Mouse (Mus musculus): ENCODE results near the gene Frmpd3. TPM values are rescaled to one million over a fixed set of nuclear protein-coding genes. Genes with fewer than 3 reads are reported as not detected.
A peak's percentile ranks its signal among the peaks of the same experiment; 100 is the strongest.
"Not testable (repeated sequence)": the region's sequence is repeated elsewhere in the genome, so short reads cannot be mapped to it uniquely, and the experiment has no call there.

The Frmpd3 gene
- polyA plus RNA-seq (2014; fragmentation: Nextera tagmentation; extraction: Ambion mirVana), result 0.20 and 0.39 TPM in 2 replicates

GRCm38 (mm10) chrX:140341656-140342392 lies at the start of gene Frmpd3:
Frmpd3 (plus strand) TSS chrX:140342263.
- 0 out of 2 replicates have a peak, but pooled peaks have one; percentile 37 for ATAC-seq (ENCODE audit: insufficient number of reproducible peaks, insufficient read depth, low FRiP score, low read depth)
- Histone ChIP-seq H3K9ac (replicated peaks; ENCODE audit: low read depth, low read length) (no peak within 1 kb of the TSS; the same call in 1 of the 2 replicates), H3K9me3 (ENCODE audit: control insufficient read depth, low read depth, low read length) (no peaks in the 10 kb centered on the region), H3K4me3 (ENCODE audit: low read depth, low read length) (peak within 1 kb of the TSS; percentile 22; the same call in 1 of the 2 replicates), H3K27me3 (ENCODE audit: control insufficient read depth, insufficient read depth, low read length) (0 out of 2 replicates have a peak, but pooled peaks cover 3% of the 10 kb centered on the region), H3K4me2 (replicated peaks; ENCODE audit: low read depth, low read length) (peak within 1 kb of the TSS; percentile 50), H3K4me1 (ENCODE audit: control insufficient read depth, insufficient read depth, low read length) (no peaks in the 10 kb centered on the region), H3K27ac (ENCODE audit: low read length) (no peak within 1 kb of the TSS), H3K36me3 (ENCODE audit: control insufficient read depth, insufficient read depth, low read length) (no peaks in the 10 kb centered on the region)
- 22% methylated on average over 23 of the region's 24 CpGs for WGBS

DNA sequence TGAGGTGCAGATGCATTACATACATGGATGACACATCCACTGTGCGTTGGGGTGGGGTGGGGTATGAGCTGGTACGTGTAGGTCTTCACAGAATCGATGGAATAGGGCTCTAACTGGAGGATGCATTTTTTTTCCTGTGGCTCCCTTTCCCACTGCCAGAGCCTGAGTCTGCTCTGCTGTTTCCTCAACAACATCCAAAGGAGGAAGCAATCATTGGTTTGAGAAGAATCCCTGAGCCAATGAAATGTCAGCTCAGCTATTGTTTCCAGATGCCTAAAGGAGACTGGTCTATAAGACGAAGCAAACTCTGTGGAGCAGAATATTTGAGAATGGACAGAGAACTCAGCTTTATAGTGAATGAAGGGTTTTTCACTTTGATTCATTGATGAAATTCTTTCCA lies 38.3 kb upstream of the Frmpd3 start:
- no peaks in the 10 kb centered on the region for H3K9me3 ChIP-seq (ENCODE audit: control insufficient read depth, low read depth, low read length)
- H3K27ac ChIP-seq (ENCODE audit: low read length), result no peak overlapping the region
- H3K36me3 ChIP-seq (ENCODE audit: control insufficient read depth, insufficient read depth, low read length), result no peaks in the 10 kb centered on the region
- no peaks in the 10 kb centered on the region for H3K27me3 ChIP-seq (ENCODE audit: control insufficient read depth, insufficient read depth, low read length)
- H3K4me3 ChIP-seq (ENCODE audit: low read depth, low read length), result no peak overlapping the region
- no peak overlapping the region for H3K4me2 ChIP-seq (replicated peaks; ENCODE audit: low read depth, low read length)
- ATAC-seq (ENCODE audit: insufficient number of reproducible peaks, insufficient read depth, low FRiP score, low read depth), result no peak
- 66% methylated on average over 4 of the region's 4 CpGs for WGBS
- H3K4me1 ChIP-seq (ENCODE audit: control insufficient read depth, insufficient read depth, low read length), result no peaks in the 10 kb centered on the region
- H3K9ac ChIP-seq (replicated peaks; ENCODE audit: low read depth, low read length), result no peak overlapping the region

DNA sequence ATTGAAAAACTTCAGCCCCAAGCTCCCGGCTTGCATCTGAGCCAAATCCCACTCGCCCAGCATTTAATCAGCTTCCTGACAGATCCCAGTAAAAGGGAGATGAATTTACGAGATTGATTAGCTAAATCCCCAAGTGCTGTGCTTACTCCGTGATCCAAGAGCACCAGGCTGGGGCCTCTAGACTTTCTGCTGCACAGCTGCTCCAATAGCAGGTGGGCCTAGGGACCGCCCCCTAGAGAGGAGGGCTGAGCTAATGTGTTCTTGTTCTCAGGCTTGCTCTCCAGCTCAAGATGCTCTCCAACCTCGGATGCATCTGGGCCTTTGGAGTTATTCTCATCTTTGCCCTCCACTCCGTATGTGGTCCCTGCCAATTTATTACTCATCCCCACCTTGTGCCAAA lies 36.4 kb upstream of the Frmpd3 start:
- no peaks in the 10 kb centered on the region for H3K36me3 ChIP-seq (ENCODE audit: control insufficient read depth, insufficient read depth, low read length)
- WGBS, result 57% methylated on average over 7 of the region's 7 CpGs
- H3K4me2 ChIP-seq (replicated peaks; ENCODE audit: low read depth, low read length), result no peak overlapping the region
- no peaks in the 10 kb centered on the region for H3K9me3 ChIP-seq (ENCODE audit: control insufficient read depth, low read depth, low read length)
- H3K9ac ChIP-seq (replicated peaks; ENCODE audit: low read depth, low read length), result no peak overlapping the region
- no peaks in the 10 kb centered on the region for H3K27me3 ChIP-seq (ENCODE audit: control insufficient read depth, insufficient read depth, low read length)
- H3K4me1 ChIP-seq (ENCODE audit: control insufficient read depth, insufficient read depth, low read length), result no peaks in the 10 kb centered on the region
- no peak overlapping the region for H3K27ac ChIP-seq (ENCODE audit: low read length)
- no peak for ATAC-seq (ENCODE audit: insufficient number of reproducible peaks, insufficient read depth, low FRiP score, low read depth)
- no peak overlapping the region for H3K4me3 ChIP-seq (ENCODE audit: low read depth, low read length)

- no peak overlapping the region for H3K9ac ChIP-seq (replicated peaks; ENCODE audit: low read depth, low read length)
- no peaks in the 10 kb centered on the region for H3K36me3 ChIP-seq (ENCODE audit: control insufficient read depth, insufficient read depth, low read length)
- no peaks in the 10 kb centered on the region for H3K4me1 ChIP-seq (ENCODE audit: control insufficient read depth, insufficient read depth, low read length)
- H3K4me3 ChIP-seq (ENCODE audit: low read depth, low read length), result no peak overlapping the region
- no peaks in the 10 kb centered on the region for H3K9me3 ChIP-seq (ENCODE audit: control insufficient read depth, low read depth, low read length)
- no peak overlapping the region for H3K27ac ChIP-seq (ENCODE audit: low read length)
- ATAC-seq (ENCODE audit: insufficient number of reproducible peaks, insufficient read depth, low FRiP score, low read depth), result no peak
- H3K27me3 ChIP-seq (ENCODE audit: control insufficient read depth, insufficient read depth, low read length), result no peaks in the 10 kb centered on the region
- H3K4me2 ChIP-seq (replicated peaks; ENCODE audit: low read depth, low read length), result no peak overlapping the region
- whole genome bisulfite sequencing, result 74% methylated on average over 4 of the region's 4 CpGs
Observed at GRCm38 (mm10) chrX:140317931-140318330, 24.1 kb upstream of the Frmpd3 start.

DNA sequence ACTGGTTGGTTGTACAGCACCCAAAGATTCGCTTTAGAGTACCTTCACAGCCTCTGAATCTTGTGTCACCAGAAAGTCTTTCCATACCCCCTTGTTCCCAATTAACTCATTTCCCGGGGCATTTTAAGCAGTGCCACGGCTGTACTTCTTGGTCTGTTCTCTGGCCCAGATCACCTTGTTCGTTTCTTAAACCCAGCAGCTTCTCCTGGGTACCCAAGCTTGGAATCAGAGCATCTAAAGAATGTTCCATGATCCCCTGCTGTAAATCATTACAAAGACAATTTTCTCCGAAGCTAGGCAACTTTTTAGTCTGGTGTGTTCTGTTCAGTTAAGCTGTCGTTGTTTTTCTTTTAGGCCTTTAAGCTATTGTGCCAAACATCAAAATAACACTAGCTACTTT lies 22.9 kb upstream of the Frmpd3 start:
- Histone ChIP-seq H3K27me3 (ENCODE audit: control insufficient read depth, insufficient read depth, low read length) (no peaks in the 10 kb centered on the region), H3K36me3 (ENCODE audit: control insufficient read depth, insufficient read depth, low read length) (no peaks in the 10 kb centered on the region), H3K9me3 (ENCODE audit: control insufficient read depth, low read depth, low read length) (no peaks in the 10 kb centered on the region), H3K4me2 (replicated peaks; ENCODE audit: low read depth, low read length) (no peak overlapping the region), H3K4me1 (ENCODE audit: control insufficient read depth, insufficient read depth, low read length) (no peaks in the 10 kb centered on the region), H3K4me3 (ENCODE audit: low read depth, low read length) (no peak overlapping the region), H3K27ac (ENCODE audit: low read length) (no peak overlapping the region), H3K9ac (replicated peaks; ENCODE audit: low read depth, low read length) (no peak overlapping the region)
- 84% methylated on average over 6 of the region's 6 CpGs for WGBS
- ATAC-seq (ENCODE audit: insufficient number of reproducible peaks, insufficient read depth, low FRiP score, low read depth), result no peak

GRCm38 (mm10) chrX:140320671-140321070 lies 21.4 kb upstream of the Frmpd3 start:
- not testable (repeated sequence) for H3K4me1 ChIP-seq (ENCODE audit: control insufficient read depth, insufficient read depth, low read length); H3K4me2 ChIP-seq (replicated peaks; ENCODE audit: low read depth, low read length); H3K27me3 ChIP-seq (ENCODE audit: control insufficient read depth, insufficient read depth, low read length); H3K4me3 ChIP-seq (ENCODE audit: low read depth, low read length); H3K27ac ChIP-seq (ENCODE audit: low read length); H3K36me3 ChIP-seq (ENCODE audit: control insufficient read depth, insufficient read depth, low read length); ATAC-seq (ENCODE audit: insufficient number of reproducible peaks, insufficient read depth, low FRiP score, low read depth); H3K9me3 ChIP-seq (ENCODE audit: control insufficient read depth, low read depth, low read length); H3K9ac ChIP-seq (replicated peaks; ENCODE audit: low read depth, low read length)
- 89% methylated on average over 1 of the region's 1 CpGs for WGBS

DNA sequence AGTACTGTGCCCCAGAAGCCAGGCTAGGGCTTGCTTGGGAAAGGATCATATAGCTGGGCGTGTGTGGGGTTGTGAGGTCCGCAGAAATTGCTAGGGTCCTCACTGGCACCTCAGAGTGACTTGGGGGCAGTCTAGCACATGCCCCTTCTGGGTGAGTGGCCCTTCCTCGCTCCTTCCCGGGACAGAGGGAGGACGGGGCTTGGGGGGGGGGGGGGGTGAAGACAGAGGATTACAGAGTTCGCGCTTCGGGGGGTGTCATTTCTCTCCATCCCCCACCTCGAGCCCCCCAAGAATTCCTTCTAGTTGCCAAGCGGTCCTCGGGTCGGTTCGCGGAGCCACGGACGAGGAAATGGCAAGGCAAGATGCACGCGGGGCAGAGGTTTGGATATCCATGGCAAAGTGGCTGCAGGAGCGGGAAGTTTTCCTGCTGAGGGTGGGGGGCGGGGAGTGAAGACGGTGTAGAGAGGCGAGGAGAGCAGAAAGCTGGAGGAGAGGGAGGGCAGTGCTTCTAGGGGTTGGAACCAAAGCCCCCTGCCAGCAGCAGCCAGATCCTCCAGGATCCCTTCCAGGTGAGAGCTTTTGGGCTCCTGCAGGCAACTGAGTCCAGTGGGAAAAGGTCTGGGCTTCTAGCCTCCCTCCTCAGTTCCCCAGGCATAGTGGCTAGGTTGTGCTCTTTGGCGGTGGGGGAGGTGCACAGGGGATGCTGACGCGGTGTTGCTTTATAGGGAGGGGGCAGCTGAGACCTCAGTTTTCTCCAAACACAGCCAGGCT lies 515 bp downstream of the Frmpd3 start:
- no peaks in the 10 kb centered on the region for H3K4me1 ChIP-seq (ENCODE audit: control insufficient read depth, insufficient read depth, low read length)
- H3K27me3 ChIP-seq (ENCODE audit: control insufficient read depth, insufficient read depth, low read length), result 0 out of 2 replicates have a peak, but pooled peaks cover 3% of the 10 kb centered on the region
- no peaks in the 10 kb centered on the region for H3K9me3 ChIP-seq (ENCODE audit: control insufficient read depth, low read depth, low read length)
- ATAC-seq (ENCODE audit: insufficient number of reproducible peaks, insufficient read depth, low FRiP score, low read depth), result no peak
- H3K4me2 ChIP-seq (replicated peaks; ENCODE audit: low read depth, low read length), result peak overlapping the region; percentile 50
- 23% methylated on average over 23 of the region's 25 CpGs for WGBS
- no peak overlapping the region; the same call in 1 of the 2 replicates for H3K9ac ChIP-seq (replicated peaks; ENCODE audit: low read depth, low read length)
- no peaks in the 10 kb centered on the region for H3K36me3 ChIP-seq (ENCODE audit: control insufficient read depth, insufficient read depth, low read length)
- no peak overlapping the region for H3K27ac ChIP-seq (ENCODE audit: low read length)
- peak overlapping the region; percentile 22; the same call in 1 of the 2 replicates for H3K4me3 ChIP-seq (ENCODE audit: low read depth, low read length)

DNA sequence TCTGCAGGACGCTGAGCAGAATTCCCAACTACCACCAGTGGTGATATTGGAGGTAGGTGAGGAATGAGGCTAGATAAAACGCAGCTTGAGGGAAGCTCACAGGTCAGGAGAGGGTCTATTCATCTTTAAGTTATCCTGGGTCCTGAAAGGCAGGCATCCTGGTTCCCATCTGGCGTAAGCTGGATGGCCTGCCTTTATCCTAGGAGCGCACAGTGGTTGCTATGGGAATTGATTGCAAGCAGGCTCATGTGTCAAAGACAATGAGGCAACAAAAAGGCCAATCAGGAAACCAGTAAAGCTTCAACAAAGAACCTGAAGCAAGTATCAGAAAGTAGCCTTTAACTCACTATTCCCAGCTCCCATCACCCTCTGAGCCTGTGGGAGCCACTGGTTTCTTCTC lies 33.6 kb downstream of the Frmpd3 start:
- H3K9ac ChIP-seq (replicated peaks; ENCODE audit: low read depth, low read length), result no peak overlapping the region
- no peak overlapping the region for H3K27ac ChIP-seq (ENCODE audit: low read length)
- no peaks in the 10 kb centered on the region for H3K9me3 ChIP-seq (ENCODE audit: control insufficient read depth, low read depth, low read length)
- 26% methylated on average over 4 of the region's 4 CpGs for WGBS
- H3K36me3 ChIP-seq (ENCODE audit: control insufficient read depth, insufficient read depth, low read length), result no peaks in the 10 kb centered on the region
- no peaks in the 10 kb centered on the region for H3K4me1 ChIP-seq (ENCODE audit: control insufficient read depth, insufficient read depth, low read length)
- H3K4me3 ChIP-seq (ENCODE audit: low read depth, low read length), result no peak overlapping the region
- ATAC-seq (ENCODE audit: insufficient number of reproducible peaks, insufficient read depth, low FRiP score, low read depth), result no peak
- no peak overlapping the region for H3K4me2 ChIP-seq (replicated peaks; ENCODE audit: low read depth, low read length)
- H3K27me3 ChIP-seq (ENCODE audit: control insufficient read depth, insufficient read depth, low read length), result no peaks in the 10 kb centered on the region
